Mouse (Mus musculus) layer of hippocampus, postnatal 25 days (tissue): ENCODE measurements around the gene Ttyh2. TPM values are rescaled to one million over a fixed set of nuclear protein-coding genes. Genes with fewer than 3 reads are reported as not detected.

Experiments used
- DNase-seq, 2 experiments: peaks; one replicate each; pipeline ENCODE4 v3.0.0; 2022; ENCODE audit warnings: mixed read lengths in 2 of 2, low spot score in 1 of 2; ENCODE audit errors: extremely low spot score in 1 of 2
- total RNA-seq, 2 experiments: library from RNA; stranded (reverse); gene quantifications; 2 replicates each; pipeline ENCODE4 v1.2.3; 2021

The Ttyh2 gene
- 10 to 100 TPM; 28.8 to 34.0 TPM for total RNA-seq

GRCm38 (mm10) chr11:114675341-114675825 lies at the start of gene Ttyh2:
TSS of gene Ttyh2 (plus strand) at chr11:114675431.
- DNase-seq, result peak; percentile 34 to 53

- no peak for DNase-seq
These were observed 49.0 kb upstream of the Ttyh2 start for GRCm38 (mm10) chr11:114626071-114626690.

- no peak for DNase-seq
These were observed 48.2 kb upstream of the Ttyh2 start for GRCm38 (mm10) chr11:114627036-114627435.

- DNase-seq, result no peak
These were observed 47.2 kb upstream of the Ttyh2 start for GRCm38 (mm10) chr11:114628032-114628431.

- DNase-seq, result no peak
These were observed 45.2 kb upstream of the Ttyh2 start for GRCm38 (mm10) chr11:114630044-114630443.

GRCm38 (mm10) chr11:114632266-114632665 lies 43.0 kb upstream of the Ttyh2 start:
- DNase-seq, result no peak

- peak; percentile 81 to 94 for DNase-seq
These were observed 38.9 kb upstream of the Ttyh2 start for GRCm38 (mm10) chr11:114636292-114636691.

GRCm38 (mm10) chr11:114636727-114637505 lies 38.3 kb upstream of the Ttyh2 start:
- DNase-seq, result peak in 1 of 2 experiments; percentile 27

GRCm38 (mm10) chr11:114638647-114639290 lies 36.5 kb upstream of the Ttyh2 start:
- no peak for DNase-seq

GRCm38 (mm10) chr11:114639681-114640103 lies 35.5 kb upstream of the Ttyh2 start:
- DNase-seq, result no peak

- DNase-seq, result no peak
These were observed 34.6 kb upstream of the Ttyh2 start for GRCm38 (mm10) chr11:114640658-114641057.

- no peak for DNase-seq
These were observed 34.1 kb upstream of the Ttyh2 start for GRCm38 (mm10) chr11:114641136-114641535.

- DNase-seq, result no peak
These were observed 33.0 kb upstream of the Ttyh2 start for GRCm38 (mm10) chr11:114642184-114642583.

- DNase-seq, result no peak
These were observed 32.3 kb upstream of the Ttyh2 start for GRCm38 (mm10) chr11:114642926-114643325.

- DNase-seq, result no peak
These were observed 31.1 kb upstream of the Ttyh2 start for GRCm38 (mm10) chr11:114644122-114644521.

- no peak for DNase-seq
These were observed 25.7 kb upstream of the Ttyh2 start for GRCm38 (mm10) chr11:114649510-114649909.

- DNase-seq, result no peak
These were observed 22.7 kb upstream of the Ttyh2 start for GRCm38 (mm10) chr11:114652531-114652930.

GRCm38 (mm10) chr11:114653664-114654063 lies 21.6 kb upstream of the Ttyh2 start:
- no peak for DNase-seq

- no peak for DNase-seq
These were observed 20.7 kb upstream of the Ttyh2 start for GRCm38 (mm10) chr11:114654552-114654951.

GRCm38 (mm10) chr11:114655350-114656008 lies 19.8 kb upstream of the Ttyh2 start:
- no peak for DNase-seq
